Mouse (Mus musculus): ENCODE measurements around the gene Car6. TPM values are rescaled to one million over a fixed set of nuclear protein-coding genes. Genes with fewer than 3 reads are reported as not detected.

Gene Car6
- polyA plus RNA-seq, 1 experiment from 2014 or later = not detected

GRCm38 (mm10) chr4:150155731-150156130 is 45.4 kb downstream of the Car6 start:
- Histone ChIP-seq H3K4me1 (ENCODE audit: control insufficient read depth, insufficient read depth, low read length) (no peaks in the 10 kb centered on the region), H3K36me3 (ENCODE audit: control insufficient read depth, insufficient read depth, low read length) (no peaks in the 10 kb centered on the region), H3K27ac (ENCODE audit: low read depth, low read length) (no peak overlapping the region), H3K27me3 (ENCODE audit: control insufficient read depth, insufficient read depth, low read length) (no peaks in the 10 kb centered on the region), H3K9ac (replicated peaks; ENCODE audit: low read depth, low read length) (no peak overlapping the region), H3K4me3 (ENCODE audit: low read depth, low read length) (no peak overlapping the region), H3K9me3 (ENCODE audit: control insufficient read depth, low read length) (no peaks in the 10 kb centered on the region), H3K4me2 (ENCODE audit: low read depth, low read length) (no peak overlapping the region)
- no peak for ATAC-seq (ENCODE audit: low read depth)
- 81% methylated on average over 4 of the region's 4 CpGs for WGBS

- 89% methylated on average over 4 of the region's 4 CpGs for WGBS
These were observed 45.8 kb downstream of the Car6 start for GRCm38 (mm10) chr4:150155301-150155700.

GRCm38 (mm10) chr4:150152483-150152882 is 48.6 kb downstream of the Car6 start:
- Histone ChIP-seq H3K4me2 (ENCODE audit: low read depth, low read length) (no peak overlapping the region), H3K27ac (ENCODE audit: low read depth, low read length) (no peak overlapping the region), H3K27me3 (ENCODE audit: control insufficient read depth, insufficient read depth, low read length) (no peaks in the 10 kb centered on the region), H3K9ac (replicated peaks; ENCODE audit: low read depth, low read length) (no peak overlapping the region), H3K9me3 (ENCODE audit: control insufficient read depth, low read length) (no peaks in the 10 kb centered on the region), H3K36me3 (ENCODE audit: control insufficient read depth, insufficient read depth, low read length) (no peaks in the 10 kb centered on the region), H3K4me3 (ENCODE audit: low read depth, low read length) (no peak overlapping the region), H3K4me1 (ENCODE audit: control insufficient read depth, insufficient read depth, low read length) (no peaks in the 10 kb centered on the region)
- 81% methylated on average over 8 of the region's 8 CpGs for WGBS
- no peak for ATAC-seq (ENCODE audit: low read depth)

More at GRCm38 (mm10) chr4:150155301-150155700, 45.8 kb downstream of the Car6 start:
- no peak for ATAC-seq (ENCODE audit: low read depth)
- no peak overlapping the region for H3K4me3 ChIP-seq (ENCODE audit: low read depth, low read length)
- H3K36me3 ChIP-seq (ENCODE audit: control insufficient read depth, insufficient read depth, low read length) = no peaks in the 10 kb centered on the region
- H3K9me3 ChIP-seq (ENCODE audit: control insufficient read depth, low read length) = no peaks in the 10 kb centered on the region
- H3K4me2 ChIP-seq (ENCODE audit: low read depth, low read length) = no peak overlapping the region
- no peak overlapping the region for H3K9ac ChIP-seq (replicated peaks; ENCODE audit: low read depth, low read length)
- no peaks in the 10 kb centered on the region for H3K27me3 ChIP-seq (ENCODE audit: control insufficient read depth, insufficient read depth, low read length)
- no peaks in the 10 kb centered on the region for H3K4me1 ChIP-seq (ENCODE audit: control insufficient read depth, insufficient read depth, low read length)
- no peak overlapping the region for H3K27ac ChIP-seq (ENCODE audit: low read depth, low read length)

GRCm38 (mm10) chr4:150151045-150151444 is 50.1 kb downstream of the Car6 start:
- ATAC-seq (ENCODE audit: low read depth) = no peak
- Histone ChIP-seq H3K27ac (ENCODE audit: low read depth, low read length) (no peak overlapping the region), H3K4me3 (ENCODE audit: low read depth, low read length) (no peak overlapping the region), H3K9me3 (ENCODE audit: control insufficient read depth, low read length) (no peaks in the 10 kb centered on the region), H3K36me3 (ENCODE audit: control insufficient read depth, insufficient read depth, low read length) (no peaks in the 10 kb centered on the region), H3K4me2 (ENCODE audit: low read depth, low read length) (no peak overlapping the region), H3K27me3 (ENCODE audit: control insufficient read depth, insufficient read depth, low read length) (no peaks in the 10 kb centered on the region), H3K9ac (replicated peaks; ENCODE audit: low read depth, low read length) (no peak overlapping the region), H3K4me1 (ENCODE audit: control insufficient read depth, insufficient read depth, low read length) (no peaks in the 10 kb centered on the region)
- 81% methylated on average over 7 of the region's 7 CpGs for WGBS

GRCm38 (mm10) chr4:150146286-150146685 is 54.8 kb downstream of the Car6 start:
- Histone ChIP-seq H3K9me3 (ENCODE audit: control insufficient read depth, low read length) (no peaks in the 10 kb centered on the region; the same call in 1 of the 2 replicates), H3K36me3 (ENCODE audit: control insufficient read depth, insufficient read depth, low read length) (no peaks in the 10 kb centered on the region)
- 84% methylated on average over 4 of the region's 4 CpGs for WGBS

GRCm38 (mm10) chr4:150144242-150144641 is 56.9 kb downstream of the Car6 start:
- Histone ChIP-seq H3K27ac (ENCODE audit: low read depth, low read length) (no peak overlapping the region), H3K27me3 (ENCODE audit: control insufficient read depth, insufficient read depth, low read length) (no peaks in the 10 kb centered on the region), H3K4me1 (ENCODE audit: control insufficient read depth, insufficient read depth, low read length) (no peaks in the 10 kb centered on the region), H3K9me3 (ENCODE audit: control insufficient read depth, low read length) (no peaks in the 10 kb centered on the region; the same call in 1 of the 2 replicates), H3K36me3 (ENCODE audit: control insufficient read depth, insufficient read depth, low read length) (no peaks in the 10 kb centered on the region), H3K9ac (replicated peaks; ENCODE audit: low read depth, low read length) (no peak overlapping the region), H3K4me2 (ENCODE audit: low read depth, low read length) (no peak overlapping the region), H3K4me3 (ENCODE audit: low read depth, low read length) (no peak overlapping the region)
- 22% methylated on average over 12 of the region's 12 CpGs for WGBS
- no peak for ATAC-seq (ENCODE audit: low read depth)

More at GRCm38 (mm10) chr4:150146286-150146685, 54.8 kb downstream of the Car6 start:
- Histone ChIP-seq H3K4me3 (ENCODE audit: low read depth, low read length) (no peak overlapping the region), H3K4me1 (ENCODE audit: control insufficient read depth, insufficient read depth, low read length) (no peaks in the 10 kb centered on the region), H3K27me3 (ENCODE audit: control insufficient read depth, insufficient read depth, low read length) (no peaks in the 10 kb centered on the region), H3K9ac (replicated peaks; ENCODE audit: low read depth, low read length) (no peak overlapping the region), H3K27ac (ENCODE audit: low read depth, low read length) (no peak overlapping the region), H3K4me2 (ENCODE audit: low read depth, low read length) (no peak overlapping the region)
- ATAC-seq (ENCODE audit: low read depth) = no peak

GRCm38 (mm10) chr4:150140346-150140745 is 60.8 kb downstream of the Car6 start:
- no peak overlapping the region for H3K4me2 ChIP-seq (ENCODE audit: low read depth, low read length)
- no peaks in the 10 kb centered on the region; the same call in 1 of the 2 replicates for H3K9me3 ChIP-seq (ENCODE audit: control insufficient read depth, low read length)
- no peaks in the 10 kb centered on the region for H3K4me1 ChIP-seq (ENCODE audit: control insufficient read depth, insufficient read depth, low read length)
- no peak overlapping the region for H3K9ac ChIP-seq (replicated peaks; ENCODE audit: low read depth, low read length)
- H3K27me3 ChIP-seq (ENCODE audit: control insufficient read depth, insufficient read depth, low read length) = no peaks in the 10 kb centered on the region
- ATAC-seq (ENCODE audit: low read depth) = no peak
- no peak overlapping the region for H3K27ac ChIP-seq (ENCODE audit: low read depth, low read length)
- no peak overlapping the region for H3K4me3 ChIP-seq (ENCODE audit: low read depth, low read length)
- H3K36me3 ChIP-seq (ENCODE audit: control insufficient read depth, insufficient read depth, low read length) = no peaks in the 10 kb centered on the region
- 70% methylated on average over 7 of the region's 7 CpGs for WGBS

GRCm38 (mm10) chr4:150139090-150139489 is 62.0 kb downstream of the Car6 start:
- ATAC-seq (ENCODE audit: low read depth) = no peak
- no peaks in the 10 kb centered on the region; the same call in 1 of the 2 replicates for H3K9me3 ChIP-seq (ENCODE audit: control insufficient read depth, low read length)
- no peak overlapping the region for H3K9ac ChIP-seq (replicated peaks; ENCODE audit: low read depth, low read length)
- no peaks in the 10 kb centered on the region for H3K36me3 ChIP-seq (ENCODE audit: control insufficient read depth, insufficient read depth, low read length)
- no peak overlapping the region for H3K4me3 ChIP-seq (ENCODE audit: low read depth, low read length)
- H3K4me1 ChIP-seq (ENCODE audit: control insufficient read depth, insufficient read depth, low read length) = no peaks in the 10 kb centered on the region
- no peak overlapping the region for H3K27ac ChIP-seq (ENCODE audit: low read depth, low read length)
- H3K4me2 ChIP-seq (ENCODE audit: low read depth, low read length) = no peak overlapping the region
- 73% methylated on average over 13 of the region's 13 CpGs for WGBS
- no peaks in the 10 kb centered on the region for H3K27me3 ChIP-seq (ENCODE audit: control insufficient read depth, insufficient read depth, low read length)

- peak; percentile 74 for ATAC-seq (ENCODE audit: low read depth)
These were observed 63.0 kb downstream of the Car6 start for GRCm38 (mm10) chr4:150138084-150138543.

More at GRCm38 (mm10) chr4:150138084-150138543, 63.0 kb downstream of the Car6 start:
- Histone ChIP-seq H3K4me2 (ENCODE audit: low read depth, low read length) (peak overlapping the region; percentile 41; the same call in 1 of the 2 replicates), H3K27ac (ENCODE audit: low read depth, low read length) (peak overlapping the region; percentile 70), H3K4me3 (ENCODE audit: low read depth, low read length) (peak overlapping the region; percentile 24), H3K9me3 (ENCODE audit: control insufficient read depth, low read length) (no peaks in the 10 kb centered on the region), H3K4me1 (ENCODE audit: control insufficient read depth, insufficient read depth, low read length) (no peaks in the 10 kb centered on the region), H3K27me3 (ENCODE audit: control insufficient read depth, insufficient read depth, low read length) (no peaks in the 10 kb centered on the region), H3K36me3 (ENCODE audit: control insufficient read depth, insufficient read depth, low read length) (no peaks in the 10 kb centered on the region), H3K9ac (replicated peaks; ENCODE audit: low read depth, low read length) (0 out of 2 replicates have a peak overlapping the region, but pooled peaks have one; percentile 37)
- WGBS = 18% methylated on average over 9 of the region's 9 CpGs

Data from neural tube, embryonic 14.5 days (tissue).